Mouse (Mus musculus) thymus, adult 2 months (tissue): ENCODE measurements around the gene Ripor3.

ENCODE experiments used
- CTCF ChIP-seq: fragments of 200-500 bp; IDR thresholded peaks from 2 replicates; pipeline ENCODE4 v1.5.1; 2012; ENCODE audit warnings: mild to moderate bottlenecking, control low read depth, low read length, moderate library complexity, borderline replicate concordance; ENCODE audit not compliant: control insufficient read depth, poor library complexity, insufficient read depth; ENCODE audit errors: extremely low read depth
- POLR2A ChIP-seq: fragments of 200-500 bp; IDR thresholded peaks from 2 replicates; pipeline ENCODE4 v1.6.1; 2012; ENCODE audit warnings: mild to moderate bottlenecking, low read length, control low read depth, moderate library complexity; ENCODE audit not compliant: control insufficient read depth, poor library complexity, insufficient read depth; ENCODE audit errors: extremely low read depth

- TF ChIP-seq CTCF (no peak), POLR2A (no peak)
Measured at GRCm38 (mm10) chr2:167964320-167964719, 46.1 kb downstream of the Ripor3 start.
